Mouse (Mus musculus): ENCODE measurements around the gene Mfsd4a. TPM values are rescaled to one million over a fixed set of nuclear protein-coding genes. Genes with fewer than 3 reads are reported as not detected.

Gene Mfsd4a
- polyA plus RNA-seq, 1 experiment from 2014 or later = 7.8 TPM

GRCm38 (mm10) chr1:132093269-132093668 is 25.4 kb upstream of the Mfsd4a start:
- H3K9me3 ChIP-seq (replicated peaks) = no peaks in the 10 kb centered on the region
- no peaks in the 10 kb centered on the region for H3K27me3 ChIP-seq
- H3K27ac ChIP-seq = no peak overlapping the region
- H3K36me3 ChIP-seq (ENCODE audit: poor library complexity, severe bottlenecking) = no peaks in the 10 kb centered on the region
- ATAC-seq = no peak
- H3K4me3 ChIP-seq = no peak overlapping the region
- H3K4me2 ChIP-seq = no peak overlapping the region
- WGBS = 89% methylated on average over 4 of the region's 4 CpGs
- no peaks in the 10 kb centered on the region for H3K4me1 ChIP-seq
- no peak overlapping the region for H3K9ac ChIP-seq

GRCm38 (mm10) chr1:132090266-132090665 is 22.4 kb upstream of the Mfsd4a start:
- Histone ChIP-seq H3K9ac (no peak overlapping the region), H3K27ac (no peak overlapping the region), H3K4me1 (no peaks in the 10 kb centered on the region), H3K4me2 (no peak overlapping the region), H3K27me3 (no peaks in the 10 kb centered on the region), H3K4me3 (no peak overlapping the region), H3K36me3 (ENCODE audit: poor library complexity, severe bottlenecking) (no peaks in the 10 kb centered on the region), H3K9me3 (replicated peaks) (no peaks in the 10 kb centered on the region)
- no peak for ATAC-seq
- 39% methylated on average over 4 of the region's 4 CpGs for WGBS

DNA sequence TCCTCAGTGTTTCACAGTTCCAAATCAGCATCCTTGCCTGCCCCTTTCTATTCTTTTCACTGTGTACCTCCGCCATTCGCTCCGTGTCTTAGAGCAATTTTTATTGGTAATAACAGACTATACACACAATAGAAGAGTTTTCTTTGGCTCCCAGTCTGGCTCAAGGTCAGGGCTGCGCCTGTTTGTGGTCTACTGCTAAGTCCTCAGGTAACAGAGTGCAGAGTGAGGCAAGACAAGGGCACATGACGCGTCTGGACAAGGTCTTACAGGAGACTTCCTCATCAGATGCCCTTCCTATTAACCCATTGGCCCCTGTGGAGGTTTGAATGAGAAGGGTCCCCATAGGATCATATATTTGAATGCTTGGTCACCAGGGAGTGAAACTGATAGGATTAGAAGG is 21.9 kb upstream of the Mfsd4a start:
- Histone ChIP-seq H3K4me1 (no peaks in the 10 kb centered on the region), H3K4me3 (no peak overlapping the region), H3K4me2 (no peak overlapping the region), H3K36me3 (ENCODE audit: poor library complexity, severe bottlenecking) (no peaks in the 10 kb centered on the region), H3K27ac (no peak overlapping the region), H3K9ac (no peak overlapping the region), H3K9me3 (replicated peaks) (no peaks in the 10 kb centered on the region), H3K27me3 (no peaks in the 10 kb centered on the region)
- WGBS = 72% methylated on average over 6 of the region's 6 CpGs
- ATAC-seq = no peak

GRCm38 (mm10) chr1:132088181-132088671 is 20.4 kb upstream of the Mfsd4a start:
- H3K9ac ChIP-seq = no peak overlapping the region
- no peaks in the 10 kb centered on the region for H3K9me3 ChIP-seq (replicated peaks)
- 75% methylated on average over 5 of the region's 5 CpGs for WGBS
- no peaks in the 10 kb centered on the region for H3K36me3 ChIP-seq (ENCODE audit: poor library complexity, severe bottlenecking)
- no peak overlapping the region for H3K4me3 ChIP-seq
- H3K27ac ChIP-seq = no peak overlapping the region
- no peaks in the 10 kb centered on the region for H3K4me1 ChIP-seq
- no peak for ATAC-seq
- no peak overlapping the region for H3K4me2 ChIP-seq
- H3K27me3 ChIP-seq = no peaks in the 10 kb centered on the region

- Histone ChIP-seq H3K27me3 (no peaks in the 10 kb centered on the region), H3K4me3 (no peak overlapping the region), H3K4me1 (no peaks in the 10 kb centered on the region), H3K36me3 (ENCODE audit: poor library complexity, severe bottlenecking) (no peaks in the 10 kb centered on the region), H3K9me3 (replicated peaks) (no peaks in the 10 kb centered on the region), H3K27ac (no peak overlapping the region), H3K4me2 (no peak overlapping the region), H3K9ac (no peak overlapping the region)
- WGBS = 68% methylated on average over 7 of the region's 7 CpGs
- no peak for ATAC-seq
These were observed 17.6 kb upstream of the Mfsd4a start for GRCm38 (mm10) chr1:132085181-132086049.

- no peak overlapping the region for H3K27ac ChIP-seq
- H3K9ac ChIP-seq = no peak overlapping the region
- no peak for ATAC-seq
- no peaks in the 10 kb centered on the region for H3K4me1 ChIP-seq
- H3K4me2 ChIP-seq = no peak overlapping the region
- 93% methylated on average over 2 of the region's 2 CpGs for WGBS
- H3K4me3 ChIP-seq = no peak overlapping the region
- no peaks in the 10 kb centered on the region for H3K9me3 ChIP-seq (replicated peaks)
- H3K36me3 ChIP-seq (ENCODE audit: poor library complexity, severe bottlenecking) = no peaks in the 10 kb centered on the region
- no peaks in the 10 kb centered on the region for H3K27me3 ChIP-seq
These were observed 10.6 kb upstream of the Mfsd4a start for GRCm38 (mm10) chr1:132078413-132078812.

- no peak overlapping the region for H3K4me2 ChIP-seq
- ATAC-seq = no peak
- WGBS = 86% methylated on average over 10 of the region's 10 CpGs
- H3K9ac ChIP-seq = no peak overlapping the region
- no peak overlapping the region for H3K27ac ChIP-seq
- no peak overlapping the region for H3K4me3 ChIP-seq
- H3K4me1 ChIP-seq = no peaks in the 10 kb centered on the region
- no peaks in the 10 kb centered on the region for H3K9me3 ChIP-seq (replicated peaks)
- H3K36me3 ChIP-seq (ENCODE audit: poor library complexity, severe bottlenecking) = no peaks in the 10 kb centered on the region
- no peaks in the 10 kb centered on the region for H3K27me3 ChIP-seq
These were observed 7.7 kb upstream of the Mfsd4a start for GRCm38 (mm10) chr1:132075576-132075975.

DNA sequence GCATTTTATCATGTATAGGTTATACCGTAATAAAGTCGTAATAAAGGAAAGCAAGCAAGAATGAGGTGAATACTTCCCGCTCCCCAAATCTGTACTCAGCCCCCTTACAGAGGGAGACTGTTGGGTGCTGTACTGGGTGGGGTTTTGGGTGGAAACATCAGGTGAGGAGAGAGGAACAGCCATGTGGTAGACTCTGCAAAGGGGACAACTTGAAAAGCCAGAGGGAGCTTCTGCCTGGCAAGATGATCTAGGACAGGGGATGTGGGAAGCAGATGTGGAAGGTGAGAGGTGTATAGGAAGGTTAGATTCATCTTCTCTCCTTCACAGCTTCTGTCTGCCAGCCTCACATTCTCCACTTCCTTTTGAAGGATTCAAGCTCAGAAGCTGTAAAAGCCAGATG is 2.8 kb upstream of the Mfsd4a start:
- Histone ChIP-seq H3K27me3 (peaks cover 43% of the 10 kb centered on the region), H3K4me1 (peaks cover 12% of the 10 kb centered on the region), H3K27ac (no peak overlapping the region), H3K36me3 (ENCODE audit: poor library complexity, severe bottlenecking) (no peaks in the 10 kb centered on the region), H3K9me3 (replicated peaks) (no peaks in the 10 kb centered on the region), H3K4me2 (no peak overlapping the region), H3K4me3 (no peak overlapping the region), H3K9ac (no peak overlapping the region)
- 97% methylated on average over 3 of the region's 3 CpGs for WGBS
- no peak for ATAC-seq

- Histone ChIP-seq H3K9ac (no peak overlapping the region), H3K27me3 (peaks cover 48% of the 10 kb centered on the region), H3K27ac (no peak overlapping the region), H3K36me3 (ENCODE audit: poor library complexity, severe bottlenecking) (no peaks in the 10 kb centered on the region), H3K9me3 (replicated peaks) (no peaks in the 10 kb centered on the region), H3K4me1 (peaks cover 12% of the 10 kb centered on the region), H3K4me2 (no peak overlapping the region), H3K4me3 (no peak overlapping the region)
- 84% methylated on average over 8 of the region's 8 CpGs for WGBS
- no peak for ATAC-seq
These were observed 1.6 kb upstream of the Mfsd4a start for GRCm38 (mm10) chr1:132069436-132069835.

GRCm38 (mm10) chr1:132065475-132066172 is 2.2 kb downstream of the Mfsd4a start:
- no peak overlapping the region for H3K9ac ChIP-seq
- peaks cover 48% of the 10 kb centered on the region for H3K27me3 ChIP-seq
- H3K27ac ChIP-seq = no peak overlapping the region
- ATAC-seq = no peak
- no peaks in the 10 kb centered on the region for H3K9me3 ChIP-seq (replicated peaks)
- no peak overlapping the region for H3K4me3 ChIP-seq
- WGBS = 79% methylated on average over 8 of the region's 8 CpGs
- no peaks in the 10 kb centered on the region for H3K36me3 ChIP-seq (ENCODE audit: poor library complexity, severe bottlenecking)
- peaks cover 12% of the 10 kb centered on the region for H3K4me1 ChIP-seq
- no peak overlapping the region for H3K4me2 ChIP-seq

DNA sequence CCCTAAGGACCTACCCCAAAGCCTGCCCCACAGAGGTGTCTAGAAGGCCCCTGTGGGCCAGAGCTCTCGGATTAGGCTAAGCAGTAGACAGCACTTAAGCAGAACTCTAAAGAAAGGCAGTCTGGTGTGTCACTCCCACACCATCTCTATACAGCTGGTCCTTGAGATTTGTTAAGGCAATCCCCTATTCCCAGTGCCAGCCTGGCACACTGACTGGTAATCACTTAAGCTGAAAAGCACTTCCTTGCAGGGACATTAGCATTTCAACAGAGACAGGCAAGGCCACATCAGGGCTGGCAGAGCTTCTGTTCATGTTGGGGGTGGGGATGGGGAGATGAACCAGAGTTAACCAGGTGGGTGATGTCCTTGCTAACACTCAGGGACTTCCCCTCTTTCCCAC is 2.9 kb downstream of the Mfsd4a start:
- Histone ChIP-seq H3K27me3 (peaks cover 46% of the 10 kb centered on the region), H3K36me3 (ENCODE audit: poor library complexity, severe bottlenecking) (no peaks in the 10 kb centered on the region), H3K4me2 (no peak overlapping the region), H3K4me3 (no peak overlapping the region), H3K9ac (no peak overlapping the region), H3K27ac (no peak overlapping the region), H3K9me3 (replicated peaks) (no peaks in the 10 kb centered on the region), H3K4me1 (peaks cover 12% of the 10 kb centered on the region)
- 33% methylated on average over 1 of the region's 1 CpGs for WGBS
- 0 out of 2 replicates have a peak, but pooled peaks have one; percentile 50 for ATAC-seq

DNA sequence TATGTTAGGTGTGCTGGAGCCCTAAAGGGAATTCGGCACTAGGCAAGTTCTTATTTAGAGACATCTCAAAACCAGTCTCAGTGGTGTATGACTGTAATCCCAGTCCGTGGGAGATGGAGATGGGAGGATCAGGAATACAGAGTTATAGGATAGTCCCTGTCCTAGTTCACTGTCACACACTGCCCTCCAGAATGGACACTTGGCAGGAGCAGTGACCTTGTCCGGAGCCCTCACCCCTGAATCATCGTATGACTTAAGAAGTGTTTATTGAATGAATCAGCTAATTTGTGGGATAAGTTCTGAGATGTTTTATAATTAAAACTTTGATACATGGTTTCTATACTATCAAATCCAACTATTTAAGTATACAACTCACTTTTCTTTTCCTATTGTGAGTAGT is 4.8 kb downstream of the Mfsd4a start:
- no peak overlapping the region for H3K9ac ChIP-seq
- peaks cover 30% of the 10 kb centered on the region for H3K27me3 ChIP-seq
- no peak for ATAC-seq
- H3K9me3 ChIP-seq (replicated peaks) = no peaks in the 10 kb centered on the region
- H3K4me3 ChIP-seq = no peak overlapping the region
- no peak overlapping the region for H3K4me2 ChIP-seq
- peaks cover 12% of the 10 kb centered on the region for H3K4me1 ChIP-seq
- H3K27ac ChIP-seq = no peak overlapping the region
- 89% methylated on average over 4 of the region's 4 CpGs for WGBS
- no peaks in the 10 kb centered on the region for H3K36me3 ChIP-seq (ENCODE audit: poor library complexity, severe bottlenecking)
